Mouse (Mus musculus) megakaryocyte, embryonic 14.5 days (primary cell): ENCODE measurements at regions not wholly inside any gene's neighbourhood (a gene's known extent, or its start where the extent isn't known, plus 50 kb on each side); places are given as distances from the start of the nearest gene placed in this dataset.

Experiments
- FLI1 ChIP-seq: IDR thresholded peaks from 2 replicates; pipeline ENCODE4 v1.6.1; 2012; ENCODE audit warnings: low read length, inconsistent platforms, mixed read lengths
- GATA1 ChIP-seq: IDR thresholded peaks from 3 replicates; pipeline ENCODE4 v1.6.1; 2012; ENCODE audit warnings: mixed read lengths, low read length, inconsistent platforms, borderline replicate concordance

- TF ChIP-seq GATA1 (no peak), FLI1 (no peak)
Observed at GRCm38 (mm10) chr10:43749496-43750110, 151.9 kb downstream of the Qrsl1 start.
